Mouse (Mus musculus) c-Kit-positive CD71-positive TER-119-negative erythroid progenitor cells, embryonic 14.5 days (primary cell): ENCODE data around the gene Olfr1510.
"Not testable (repeated sequence)": the region's sequence is repeated elsewhere in the genome, so short reads cannot be mapped to it uniquely, and the experiment has no call there.

ENCODE experiments used
- DNase-seq: peaks from one replicate; pipeline ENCODE4 v3.0.0-alpha.2; 2013; ENCODE audit warnings: low read depth

Gene Olfr1510

GRCm38 (mm10) chr14:52414273-52414672 lies at the start of gene Olfr1510:
TSS of gene Olfr1510 (minus strand) at chr14:52414373.
- DNase-seq, result no peak

- no peak for DNase-seq
Measured at GRCm38 (mm10) chr14:52461928-52462327, 47.8 kb upstream of the Olfr1510 start.

GRCm38 (mm10) chr14:52451138-52451537 lies 37.0 kb upstream of the Olfr1510 start:
- DNase-seq, result no peak

- DNase-seq, result no peak
Measured at GRCm38 (mm10) chr14:52442690-52443089, 28.5 kb upstream of the Olfr1510 start, which contains the start of gene Olfr1509. TSS of gene Olfr1509 (plus strand) at chr14:52442990.

- no peak for DNase-seq
Measured at GRCm38 (mm10) chr14:52427686-52428085, 13.5 kb upstream of the Olfr1510 start.

- not testable (repeated sequence) for DNase-seq
Measured at GRCm38 (mm10) chr14:52410142-52410919, 3.8 kb downstream of the Olfr1510 start.

- DNase-seq, result no peak
Measured at GRCm38 (mm10) chr14:52397279-52397678, 16.9 kb downstream of the Olfr1510 start, which contains the start of gene Olfr1511. TSS of gene Olfr1511 (minus strand) at chr14:52397379.

- DNase-seq, result not testable (repeated sequence)
Measured at GRCm38 (mm10) chr14:52390084-52390848, 23.9 kb downstream of the Olfr1510 start.

GRCm38 (mm10) chr14:52379068-52379467 lies 35.1 kb downstream of the Olfr1510 start, which contains the start of gene Olfr1512:
TSS of gene Olfr1512 (minus strand) at chr14:52379168.
- DNase-seq, result no peak

GRCm38 (mm10) chr14:52368741-52369140 lies 45.4 kb downstream of the Olfr1510 start:
- DNase-seq, result no peak
